Mouse (Mus musculus) megakaryocyte-erythroid progenitor cell, adult 5 weeks (primary cell): ENCODE measurements around the gene Gm9268. TPM values are rescaled to one million over a fixed set of nuclear protein-coding genes. Genes with fewer than 3 reads are reported as not detected.

Source experiments
- polyA plus RNA-seq: library from polyadenylated mRNA; stranded (reverse); fragments of >175 nt; gene quantifications from 2 replicates; pipeline ENCODE4 v1.2.3, GENCODE M21; 2012

Gm9268 gene
- polyA plus RNA-seq = not detected in 2 replicates

GRCm38 (mm10) chr7:43018465-43018864 lies at the start of gene Gm9268:
TSS of gene Gm9268 (plus strand) at chr7:43018765.

Other genes starting within 250 kb of the Gm9268 start
- not detected in 2 replicates for gene Vmn2r62, start 225.2 kb upstream of the Gm9268 start, polyA plus RNA-seq
- gene Gm2381, start 151.5 kb upstream of the Gm9268 start, polyA plus RNA-seq = 0.01 TPM in 1 of 2 replicates, not detected in the other
- not detected in 2 replicates for gene Vmn2r63, start 84.9 kb upstream of the Gm9268 start, polyA plus RNA-seq
- gene Zfp936, start 95.5 kb downstream of the Gm9268 start, polyA plus RNA-seq = not detected in 2 replicates